Mouse (Mus musculus): ENCODE data around the gene Ntf5. TPM values are rescaled to one million over a fixed set of nuclear protein-coding genes. Genes with fewer than 3 reads are reported as not detected.

The Ntf5 gene
- polyA plus RNA-seq (2012; ENCODE audit: low replicate concordance): not detected in 2 replicates

GRCm38 (mm10) chr7:45413113-45413863 lies at the start of gene Ntf5:
Gene Ntf5, plus strand, starts transcription at chr7:45413695.

GRCm38 (mm10) chr7:45366652-45367019 lies 46.9 kb upstream of the Ntf5 start, which contains the start of gene Ppfia3:
Gene Ppfia3, minus strand, starts transcription at chr7:45367019.

GRCm38 (mm10) chr7:45370475-45371311 lies 42.8 kb upstream of the Ntf5 start, which contains the start of gene Lin7b:
Gene Lin7b, minus strand, starts transcription at chr7:45370583.

GRCm38 (mm10) chr7:45395578-45396336 lies 17.7 kb upstream of the Ntf5 start, which contains the start of gene Snrnp70:
Gene Snrnp70, minus strand, starts transcription at chr7:45395742.

GRCm38 (mm10) chr7:45405091-45406075 lies 8.1 kb upstream of the Ntf5 start, which contains the start of gene Kcna7:
Gene Kcna7, plus strand, starts transcription at chr7:45405653.

GRCm38 (mm10) chr7:45420615-45420919 lies 7.1 kb downstream of the Ntf5 start, which contains the start of gene Lhb:
Gene Lhb, plus strand, starts transcription at chr7:45420820.

GRCm38 (mm10) chr7:45434203-45435015 lies 20.9 kb downstream of the Ntf5 start, which contains the start of gene Gys1:
Gene Gys1, plus strand, starts transcription at chr7:45434844.

GRCm38 (mm10) chr7:45437521-45438276 lies 24.2 kb downstream of the Ntf5 start, which contains the start of gene Ruvbl2:
Gene Ruvbl2, minus strand, starts transcription at chr7:45438096.

GRCm38 (mm10) chr7:45459564-45460140 lies 46.2 kb downstream of the Ntf5 start, which contains the start of gene Ftl1:
Gene Ftl1, minus strand, starts transcription at chr7:45459884.

GRCm38 (mm10) chr7:45466283-45467089 lies 53.0 kb downstream of the Ntf5 start, which contains the start of gene Bax:
Gene Bax, minus strand, starts transcription at chr7:45466898.

Other genes starting within 250 kb of the Ntf5 start
- 0.08 and 0.46 TPM in 2 replicates for gene Slc17a7, start 249.7 kb upstream of the Ntf5 start, polyA plus RNA-seq (2012; ENCODE audit: low replicate concordance)
- 0.24 and 4.6 TPM in 2 replicates for gene Gfy, start 234.1 kb upstream of the Ntf5 start, polyA plus RNA-seq (2012; ENCODE audit: low replicate concordance)
- gene Pth2, start 232.7 kb upstream of the Ntf5 start, polyA plus RNA-seq (2012; ENCODE audit: low replicate concordance): not detected in 2 replicates
- gene Ccdc155, start 208.8 kb upstream of the Ntf5 start, polyA plus RNA-seq (2012; ENCODE audit: low replicate concordance): 1.1 and 1.2 TPM in 2 replicates
- 46.7 and 92.2 TPM in 2 replicates for gene Dkkl1, start 201.5 kb upstream of the Ntf5 start, polyA plus RNA-seq (2012; ENCODE audit: low replicate concordance)
- 1.1 and 1.3 TPM in 2 replicates for gene Tead2, start 197.9 kb upstream of the Ntf5 start, polyA plus RNA-seq (2012; ENCODE audit: low replicate concordance)
- 162 and 431 TPM in 2 replicates for gene Cd37, start 174.6 kb upstream of the Ntf5 start, polyA plus RNA-seq (2012; ENCODE audit: low replicate concordance)
- not detected in 2 replicates for gene Slc6a16, start 172.6 kb upstream of the Ntf5 start, polyA plus RNA-seq (2012; ENCODE audit: low replicate concordance)
- gene Slc6a21, start 136.2 kb upstream of the Ntf5 start, polyA plus RNA-seq (2012; ENCODE audit: low replicate concordance): 0.11 TPM in 1 of 2 replicates, not detected in the other
- 1.2 and 1.4 TPM in 2 replicates for gene Trpm4, start 79.9 kb upstream of the Ntf5 start, polyA plus RNA-seq (2012; ENCODE audit: low replicate concordance)
- gene Hrc, start 78.4 kb upstream of the Ntf5 start, polyA plus RNA-seq (2012; ENCODE audit: low replicate concordance): not detected in 2 replicates
- 2.6 and 3.4 TPM in 2 replicates for gene Ppfia3, start 46.7 kb upstream of the Ntf5 start, polyA plus RNA-seq (2012; ENCODE audit: low replicate concordance)
- 0.80 TPM in 1 of 2 replicates, not detected in the other for gene Lin7b, start 43.1 kb upstream of the Ntf5 start, polyA plus RNA-seq (2012; ENCODE audit: low replicate concordance)
- gene Snrnp70, start 18.0 kb upstream of the Ntf5 start, polyA plus RNA-seq (2012; ENCODE audit: low replicate concordance): 650 and 741 TPM in 2 replicates
- gene Kcna7, start 8.0 kb upstream of the Ntf5 start, polyA plus RNA-seq (2012; ENCODE audit: low replicate concordance): not detected in 2 replicates
- not detected in 2 replicates for gene Lhb, start 7.1 kb downstream of the Ntf5 start, polyA plus RNA-seq (2012; ENCODE audit: low replicate concordance)
- gene Gys1, start 21.1 kb downstream of the Ntf5 start, polyA plus RNA-seq (2012; ENCODE audit: low replicate concordance): 11.4 and 11.8 TPM in 2 replicates
- gene Ruvbl2, start 24.4 kb downstream of the Ntf5 start, polyA plus RNA-seq (2012; ENCODE audit: low replicate concordance): 293 and 559 TPM in 2 replicates
- gene Ftl1, start 46.2 kb downstream of the Ntf5 start, polyA plus RNA-seq (2012; ENCODE audit: low replicate concordance): 5,681 and 8,825 TPM in 2 replicates
- gene Bax, start 53.2 kb downstream of the Ntf5 start, polyA plus RNA-seq (2012; ENCODE audit: low replicate concordance): 180 and 264 TPM in 2 replicates
- gene Tulp2, start 68.2 kb downstream of the Ntf5 start, polyA plus RNA-seq (2012; ENCODE audit: low replicate concordance): 0.27 and 0.61 TPM in 2 replicates
- gene Gm45808, start 73.1 kb downstream of the Ntf5 start, polyA plus RNA-seq (2012; ENCODE audit: low replicate concordance): not detected in 2 replicates
- gene Dhdh, start 75.1 kb downstream of the Ntf5 start, polyA plus RNA-seq (2012; ENCODE audit: low replicate concordance): 0.83 and 1.7 TPM in 2 replicates
- gene Nucb1, start 96.7 kb downstream of the Ntf5 start, polyA plus RNA-seq (2012; ENCODE audit: low replicate concordance): 344 and 572 TPM in 2 replicates
- gene Ppp1r15a, start 112.6 kb downstream of the Ntf5 start, polyA plus RNA-seq (2012; ENCODE audit: low replicate concordance): 200 and 371 TPM in 2 replicates
- gene Plekha4, start 112.6 kb downstream of the Ntf5 start, polyA plus RNA-seq (2012; ENCODE audit: low replicate concordance): 2.0 and 2.8 TPM in 2 replicates
- gene Hsd17b14, start 141.2 kb downstream of the Ntf5 start, polyA plus RNA-seq (2012; ENCODE audit: low replicate concordance): 0.29 and 1.3 TPM in 2 replicates
- 17.8 and 57.8 TPM in 2 replicates for gene Bcat2, start 156.5 kb downstream of the Ntf5 start, polyA plus RNA-seq (2012; ENCODE audit: low replicate concordance)
- 0.52 TPM in 1 of 2 replicates, not detected in the other for gene Fgf21, start 201.8 kb downstream of the Ntf5 start, polyA plus RNA-seq (2012; ENCODE audit: low replicate concordance)
- not detected in 2 replicates for gene Fut1, start 203.6 kb downstream of the Ntf5 start, polyA plus RNA-seq (2012; ENCODE audit: low replicate concordance)
- gene Izumo1, start 208.1 kb downstream of the Ntf5 start, polyA plus RNA-seq (2012; ENCODE audit: low replicate concordance): 0.42 and 0.64 TPM in 2 replicates
- 4.3 and 5.9 TPM in 2 replicates for gene Rasip1, start 213.8 kb downstream of the Ntf5 start, polyA plus RNA-seq (2012; ENCODE audit: low replicate concordance)
- gene Mamstr, start 226.3 kb downstream of the Ntf5 start, polyA plus RNA-seq (2012; ENCODE audit: low replicate concordance): 0.10 and 0.50 TPM in 2 replicates